Comparison of ENCODE assay signal across 16 mouse cellular contexts in genomic region chr2:64920879-64921278, GRCm38 (mm10).
A peak's percentile ranks its signal among the peaks of the same experiment; 100 is the strongest.
DNase-seq lines count a peak whose midpoint lies in the region; ATAC-seq and TF ChIP-seq lines count a peak whose summit lies in the region.
"Had no signal": no experiment of that assay in that cellular context is flagged by ENCODE, and none has a peak within 500 bp of the region (broad histone marks: within the 10 kb centered on the region; RNA-seq: fewer than 3 reads in every experiment).

No protein-coding gene starts in this region.

- no peak for ATAC-seq in monocyte, adult 5-6 weeks (replicated peaks; ENCODE audit: insufficient number of reproducible peaks, low FRiP score, low TSS enrichment, poor library complexity, severe bottlenecking)
- ATAC-seq: hindbrain, postnatal 0 days had no signal

- H3K27ac ChIP-seq in gastrocnemius, adult 2 months = peak overlapping the region; percentile 16; the same call in 1 of the 2 replicates
- H3K27ac ChIP-seq: hindbrain, postnatal 0 days; limb, embryonic 15.5 days had no signal

- TF ChIP-seq POLR2A in brain, embryonic 14.5 days (IDR thresholded peaks at IDR 0.05; ENCODE audit: borderline replicate concordance, extremely low read depth, insufficient read depth, insufficient read length, poor library complexity, severe bottlenecking) = no peak

- TF ChIP-seq CTCF in gastrocnemius, adult 2 months (IDR thresholded peaks at IDR 0.05) = no peak
- TF ChIP-seq CTCF in brain, embryonic 14.5 days (IDR thresholded peaks at IDR 0.05; ENCODE audit: borderline replicate concordance, extremely low read depth, insufficient read depth, insufficient read length) = no peak

- H3K4me3 ChIP-seq in gastrocnemius, adult 2 months = peak overlapping the region; percentile 44
- H3K4me3 ChIP-seq: limb, embryonic 15.5 days; myocyte had no signal

- intact Hi-C loops in gastrocnemius, adult 2 months (cut with DNase I) = no loop called here
- intact Hi-C loops in gastrocnemius, postnatal 14 days (cut with DNase I; ENCODE audit: low total_unique reads) = no loop called here

- no peak for DNase-seq in gastrocnemius, adult 2 months
- no peak for DNase-seq in gastrocnemius, postnatal 14 days
- DNase-seq in layer of hippocampus, adult 18-20 months (ENCODE audit: low spot score in 2 of 2) = peak; percentile 45 to 72
- DNase-seq in layer of hippocampus, postnatal 25 days (ENCODE audit: extremely low spot score in 1 of 2, low spot score in 1 of 2) = no peak
- DNase-seq in Muller cell, postnatal 12 days (ENCODE audit: inconsistent ontology term) = peak; percentile 21
- peak; percentile 30 for DNase-seq in brain, embryonic 14.5 days (ENCODE audit: low read depth)
- DNase-seq: adrenal gland, adult 8-10 months; B cell, adult 2 months; cerebellum, adult 8-10 months; kidney, adult 2 months; lung, adult 2 months; thymus, postnatal 25 days had no signal

Comparison
In these comparisons a context has a peak if more than half of its experiments do, and no peak if none do; other contexts are left out.
1. DNase-seq: peak in layer of hippocampus, adult 18-20 months (2 of 2), Muller cell, postnatal 12 days (single experiment) and brain, embryonic 14.5 days (single experiment); none in gastrocnemius, adult 2 months (single experiment), gastrocnemius, postnatal 14 days (single experiment) and layer of hippocampus, postnatal 25 days (0 of 2).